ENCODE assay signal across 11 mouse cellular contexts in the genomic region with DNA sequence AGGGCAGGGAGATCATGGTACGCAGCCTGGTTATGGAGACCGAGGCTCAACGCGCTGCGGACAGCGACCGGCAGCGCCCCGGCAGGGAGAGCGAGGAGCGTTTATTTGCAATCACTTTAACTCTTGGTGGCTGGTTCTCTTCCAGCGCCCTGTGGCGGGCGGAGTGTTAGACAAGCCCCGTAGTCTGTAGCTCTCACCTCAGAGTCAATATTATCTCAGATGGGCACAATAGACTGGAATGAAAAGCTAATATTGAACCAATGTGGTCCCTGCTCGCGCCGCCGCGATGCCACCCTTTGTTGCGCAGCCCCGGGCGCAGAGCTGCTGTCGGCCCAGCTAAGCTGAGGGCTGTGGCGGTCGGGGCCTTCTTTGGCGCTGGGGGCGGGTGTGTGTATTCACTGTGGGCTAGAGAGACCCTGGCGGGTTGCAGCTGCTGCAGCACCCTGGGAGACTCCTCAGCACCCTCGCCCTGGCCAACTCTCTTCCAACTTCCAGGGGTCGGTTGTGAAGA. TPM values are rescaled to one million over a fixed set of nuclear protein-coding genes. Genes with fewer than 3 reads are reported as not detected.
A peak's percentile ranks its signal among the peaks of the same experiment; 100 is the strongest.
DNase-seq lines count a peak whose midpoint lies in the region; ATAC-seq and TF ChIP-seq lines count a peak whose summit lies in the region.
"Had no signal": no experiment of that assay in that cellular context is flagged by ENCODE, and none has a peak within 500 bp of the region (broad histone marks: within the 10 kb centered on the region; RNA-seq: fewer than 3 reads in every experiment).

No protein-coding gene starts in this region.

- peak overlapping the region; percentile 11; the same call in 1 of the 2 replicates for H3K9ac ChIP-seq in forebrain, postnatal 0 days
- H3K9ac ChIP-seq in midbrain, embryonic 13.5 days (replicated peaks), result peak overlapping the region; percentile 55

- no peaks in the 10 kb centered on the region for H3K9me3 ChIP-seq in forebrain, postnatal 0 days (ENCODE audit: low read length)
- no peaks in the 10 kb centered on the region for H3K9me3 ChIP-seq in midbrain, embryonic 13.5 days

- no peak for DNase-seq in kidney, adult 2 months
- no peak for DNase-seq in kidney, adult 18-20 months
- DNase-seq in embryo, embryonic 10.5 days (ENCODE audit: low spot score), result peak; percentile 71
- peak; percentile 61 for DNase-seq in forebrain, postnatal 0 days
- DNase-seq in urinary bladder, adult 18-20 months (ENCODE audit: low spot score in 2 of 2), result no peak
- DNase-seq in c-Kit-positive CD71-positive TER-119-positive erythroid progenitor cells, embryonic 14.5 days (ENCODE audit: low spot score), result no peak
- DNase-seq: adrenal gland, postnatal 14 days had no signal

- peak; percentile 41; the same call in 1 of the 2 replicates for ATAC-seq in forebrain, postnatal 0 days
- ATAC-seq in midbrain, embryonic 13.5 days, result peak; percentile 60
- no peak for ATAC-seq in monocyte, adult 5-6 weeks (replicated peaks; ENCODE audit: insufficient number of reproducible peaks, low FRiP score, low TSS enrichment, poor library complexity, severe bottlenecking)

- no peak for TF ChIP-seq POLR2A in kidney, adult 2 months (IDR thresholded peaks at IDR 0.05; ENCODE audit: low read depth, low read length)

- peak overlapping the region; percentile 52 for H3K4me2 ChIP-seq in forebrain, postnatal 0 days (ENCODE audit: low read depth)
- peak overlapping the region; percentile 52 for H3K4me2 ChIP-seq in midbrain, embryonic 13.5 days (replicated peaks)

- 0 out of 2 replicates have a peak overlapping the region, but pooled peaks have one; percentile 5 for H3K4me3 ChIP-seq in kidney, adult 2 months (ENCODE audit: insufficient read depth, low read depth, low read length)
- H3K4me3 ChIP-seq in forebrain, postnatal 0 days (ENCODE audit: low read depth, low read length), result peak overlapping the region; percentile 24
- H3K4me3 ChIP-seq in midbrain, embryonic 13.5 days (replicated peaks), result peak overlapping the region; percentile 31

- 21% methylated on average over 31 of the region's 31 CpGs for WGBS in kidney, adult 2 months
- 2% methylated on average over 31 of the region's 31 CpGs for WGBS in forebrain, postnatal 0 days
- whole genome bisulfite sequencing in midbrain, embryonic 13.5 days, result 1% methylated on average over 31 of the region's 31 CpGs

- peaks cover 6% of the 10 kb centered on the region; the same call in 1 of the 2 replicates for H3K4me1 ChIP-seq in kidney, adult 2 months (ENCODE audit: control insufficient read depth, insufficient read depth, low read length)
- no peaks in the 10 kb centered on the region for H3K4me1 ChIP-seq in forebrain, postnatal 0 days (ENCODE audit: insufficient read depth)
- peaks cover 15% of the 10 kb centered on the region for H3K4me1 ChIP-seq in midbrain, embryonic 13.5 days (replicated peaks)

- H3K36me3 ChIP-seq in kidney, adult 2 months (ENCODE audit: control insufficient read depth, insufficient read depth, low read length), result no peaks in the 10 kb centered on the region
- no peaks in the 10 kb centered on the region for H3K36me3 ChIP-seq in forebrain, postnatal 0 days (ENCODE audit: insufficient read depth)
- no peaks in the 10 kb centered on the region for H3K36me3 ChIP-seq in midbrain, embryonic 13.5 days

- no peak overlapping the region for H3K27ac ChIP-seq in kidney, adult 2 months (ENCODE audit: insufficient read depth, low read depth, low read length)
- no peak overlapping the region for H3K27ac ChIP-seq in forebrain, postnatal 0 days (ENCODE audit: low read depth, low read length)
- H3K27ac ChIP-seq in midbrain, embryonic 13.5 days, result peak overlapping the region; percentile 39; the same call in 1 of the 2 replicates
- H3K27ac ChIP-seq: macrophage had no signal

- H3K27me3 ChIP-seq in kidney, adult 2 months (replicated peaks; ENCODE audit: control insufficient read depth, insufficient read depth, low read length), result no peaks in the 10 kb centered on the region
- H3K27me3 ChIP-seq in forebrain, postnatal 0 days (ENCODE audit: insufficient read depth, low read length), result peaks cover 36% of the 10 kb centered on the region
- H3K27me3 ChIP-seq in midbrain, embryonic 13.5 days, result peaks cover 96% of the 10 kb centered on the region

- TF ChIP-seq CTCF in kidney, adult 2 months (conservative IDR thresholded peaks at IDR 0.05; ENCODE audit: insufficient read depth, insufficient read length, low read depth, low read length), result no peak
- TF ChIP-seq CTCF in forebrain, postnatal 0 days (IDR thresholded peaks at IDR 0.05; ENCODE audit: low read depth), result peak; percentile 23

RNA-seq across cellular contexts. Expression of a gene that starts 6.7 kb away (rescaled TPM):
- polyA plus RNA-seq in kidney, adult 2 months (2012; rRNA removed), result 14.3 and 19.2 TPM in 2 replicates
- total RNA-seq in forebrain, postnatal 0 days (2014; rRNA removed), result 3.2 and 6.0 TPM in 2 replicates
- 4.7 and 11.2 TPM in 2 replicates for polyA plus RNA-seq in forebrain, postnatal 0 days (2015; fragmentation: Nextera tagmentation; extraction: Ambion mirVana)
- 16.3 and 20.3 TPM in 2 replicates for polyA plus RNA-seq in midbrain, embryonic 13.5 days (2015; fragmentation: Nextera tagmentation; extraction: Ambion mirVana)
- not detected in 3 replicates for total RNA-seq in monocyte, adult 5-6 weeks (2017)
- total RNA-seq: adrenal gland, postnatal 14 days had no signal
- polyA plus RNA-seq: large intestine, adult 2 months; macrophage had no signal

Comparison
In these comparisons a context has a peak if more than half of its experiments do, and no peak if none do; other contexts are left out.
1. DNase-seq: peak in embryo, embryonic 10.5 days (single experiment) and forebrain, postnatal 0 days (single experiment); none in kidney, adult 2 months (single experiment), kidney, adult 18-20 months (single experiment), urinary bladder, adult 18-20 months (0 of 2) and c-Kit-positive CD71-positive TER-119-positive erythroid progenitor cells, embryonic 14.5 days (single experiment).
2. Peak in every context shown above with its lines, with median percentiles within 50 percentile points of each other: H3K4me3 ChIP-seq.